Mouse (Mus musculus): ENCODE results near the gene Hist2h2be.
"Not testable (repeated sequence)": the region's sequence is repeated elsewhere in the genome, so short reads cannot be mapped to it uniquely, and the experiment has no call there.

The Hist2h2be gene

GRCm38 (mm10) chr3:96198181-96198580 is 22.7 kb upstream of the Hist2h2be start:
- in situ Hi-C loops (cut with MboI, MseI): no loop called here

- in situ Hi-C loops (cut with MboI, MseI): not testable (repeated sequence)
Measured at GRCm38 (mm10) chr3:96198601-96199251, 22.2 kb upstream of the Hist2h2be start.

GRCm38 (mm10) chr3:96199731-96200130 is 21.2 kb upstream of the Hist2h2be start:
- in situ Hi-C loops (cut with MboI, MseI): no loop called here

GRCm38 (mm10) chr3:96207819-96208218 is 13.1 kb upstream of the Hist2h2be start:
- in situ Hi-C loops (cut with MboI, MseI): no loop called here

- in situ Hi-C loops (cut with MboI, MseI): no loop called here
Measured at GRCm38 (mm10) chr3:96209242-96209641, 11.7 kb upstream of the Hist2h2be start.

GRCm38 (mm10) chr3:96219191-96219641 is 1.7 kb upstream of the Hist2h2be start:
- in situ Hi-C loops (cut with MboI, MseI): no loop called here

- in situ Hi-C loops (cut with MboI, MseI): no loop called here
Measured at GRCm38 (mm10) chr3:96219661-96220130, 1.2 kb upstream of the Hist2h2be start, which contains the start of the genes Bola1 and Hist2h2ab. Gene Bola1, minus strand, starts transcription at chr3:96219709. Gene Hist2h2ab, plus strand, starts transcription at chr3:96219865.

- in situ Hi-C loops (cut with MboI, MseI): not testable (repeated sequence)
Measured at GRCm38 (mm10) chr3:96220131-96220764, 671 bp upstream of the Hist2h2be start.

- in situ Hi-C loops (cut with MboI, MseI): no loop called here
Measured at GRCm38 (mm10) chr3:96221640-96222038, 720 bp downstream of the Hist2h2be start.

- in situ Hi-C loops (cut with MboI, MseI): no loop called here
Measured at GRCm38 (mm10) chr3:96222774-96223173, 1.9 kb downstream of the Hist2h2be start.

GRCm38 (mm10) chr3:96225421-96225820 is 4.5 kb downstream of the Hist2h2be start:
- in situ Hi-C loops (cut with MboI, MseI): loop anchor here (5.0 to 25.0 kb wide), 2 partner anchors 53 to 1113 kb away; partner anchors contain the start of genes Pip5k1a (in 1 of the 2), Sf3b4 (in 1 of the 2), Tmod4 (in 1 of the 2) and Vps72 (in 1 of the 2)

GRCm38 (mm10) chr3:96226695-96227648 is 6.1 kb downstream of the Hist2h2be start:
- in situ Hi-C loops (cut with MboI, MseI): loop anchor here (5.0 to 25.0 kb wide), 2 partner anchors 55 to 1115 kb away; partner anchors contain the start of genes Pip5k1a (in 1 of the 2), Sf3b4 (in 1 of the 2), Tmod4 (in 1 of the 2) and Vps72 (in 1 of the 2)

- in situ Hi-C loops (cut with MboI, MseI): loop anchor here (5.0 to 25.0 kb wide), 2 partner anchors 57 to 1117 kb away; partner anchors contain the start of genes Pip5k1a (in 1 of the 2), Sf3b4 (in 1 of the 2), Tmod4 (in 1 of the 2) and Vps72 (in 1 of the 2)
Measured at GRCm38 (mm10) chr3:96228828-96229227, 7.9 kb downstream of the Hist2h2be start.

GRCm38 (mm10) chr3:96230404-96230803 is 9.5 kb downstream of the Hist2h2be start:
- in situ Hi-C loops (cut with MboI, MseI): loop anchor here (10.0 to 25.0 kb wide), 2 partner anchors 576 to 1118 kb away; partner anchors contain the start of genes Mcl1 (in 1 of the 2), Pip5k1a (in 1 of the 2), Tmod4 (in 1 of the 2) and Vps72 (in 1 of the 2)

GRCm38 (mm10) chr3:96230910-96231757 is 10.2 kb downstream of the Hist2h2be start:
- in situ Hi-C loops (cut with MboI, MseI): loop anchor here (10.0 to 25.0 kb wide), 2 partner anchors 576 to 1119 kb away; partner anchors contain the start of genes Mcl1 (in 1 of the 2), Pip5k1a (in 1 of the 2), Tmod4 (in 1 of the 2) and Vps72 (in 1 of the 2)

- in situ Hi-C loops (cut with MboI, MseI): loop anchor here (10.0 to 25.0 kb wide), 2 partner anchors 577 to 1119 kb away; partner anchors contain the start of genes Mcl1 (in 1 of the 2), Pip5k1a (in 1 of the 2), Tmod4 (in 1 of the 2) and Vps72 (in 1 of the 2)
Measured at GRCm38 (mm10) chr3:96231758-96232120, 10.8 kb downstream of the Hist2h2be start.

- in situ Hi-C loops (cut with MboI, MseI): loop anchor here (10.0 to 25.0 kb wide), 2 partner anchors 580 to 1123 kb away; partner anchors contain the start of genes Mcl1 (in 1 of the 2), Pip5k1a (in 1 of the 2), Tmod4 (in 1 of the 2) and Vps72 (in 1 of the 2)
Measured at GRCm38 (mm10) chr3:96234914-96235313, 14.0 kb downstream of the Hist2h2be start.

GRCm38 (mm10) chr3:96235836-96236235 is 14.9 kb downstream of the Hist2h2be start:
- in situ Hi-C loops (cut with MboI, MseI): loop anchor here (10.0 to 25.0 kb wide), 2 partner anchors 581 to 1124 kb away; partner anchors contain the start of genes Mcl1 (in 1 of the 2), Pip5k1a (in 1 of the 2), Tmod4 (in 1 of the 2) and Vps72 (in 1 of the 2)

- in situ Hi-C loops (cut with MboI, MseI): loop anchor here (10.0 to 25.0 kb wide), 2 partner anchors 582 to 1125 kb away; partner anchors contain the start of genes Mcl1 (in 1 of the 2), Pip5k1a (in 1 of the 2), Tmod4 (in 1 of the 2) and Vps72 (in 1 of the 2)
Measured at GRCm38 (mm10) chr3:96236834-96237334, 16.0 kb downstream of the Hist2h2be start.
